Mouse (Mus musculus) forebrain, postnatal 0 days (tissue): ENCODE measurements around the gene Lrit2. TPM values are rescaled to one million over a fixed set of nuclear protein-coding genes. Genes with fewer than 3 reads are reported as not detected.

ENCODE experiments used
- ATAC-seq: fragments of 200-750 bp; cut with Nextera tagmentation; 2 replicates; pipeline ENCODE4 v1.8.0; 2017; ENCODE audit warnings: mild to moderate bottlenecking, moderate library complexity
- DNase-seq: peaks from one replicate; pipeline ENCODE4 v3.0.0-alpha.2; 2015
- H3K27ac ChIP-seq: fragments of 300-500 bp; sonication (generic); 2 replicates; pipeline ENCODE4 v1.5.1; 2014; ENCODE audit warnings: low read depth, mild to moderate bottlenecking, antibody characterized with exemption, low read length, moderate library complexity, mixed read lengths
- H3K27me3 ChIP-seq: fragments of 300-500 bp; sonication (generic); 2 replicates; pipeline ENCODE4 v1.6.1; 2014; ENCODE audit warnings: mild to moderate bottlenecking, low read length, mixed read lengths; ENCODE audit not compliant: insufficient read depth
- H3K36me3 ChIP-seq: fragments of 300-500 bp; sonication (generic); 2 replicates; pipeline ENCODE4 v1.6.1; 2014; ENCODE audit warnings: mild to moderate bottlenecking, moderate library complexity; ENCODE audit not compliant: insufficient read depth
- H3K4me1 ChIP-seq: fragments of 300-500 bp; sonication (generic); 2 replicates; pipeline ENCODE4 v1.6.1; 2014; ENCODE audit warnings: antibody characterized with exemption; ENCODE audit not compliant: insufficient read depth
- H3K4me2 ChIP-seq: fragments of 300-500 bp; sonication (generic); 2 replicates; pipeline ENCODE4 v1.6.1; 2014; ENCODE audit warnings: low read depth, mild to moderate bottlenecking, moderate library complexity
- H3K4me3 ChIP-seq: fragments of 300-500 bp; sonication (generic); 2 replicates; pipeline ENCODE4 v1.5.1; 2014; ENCODE audit warnings: low read depth, low read length, mixed read lengths
- H3K9ac ChIP-seq: fragments of 300-500 bp; sonication (generic); 2 replicates; pipeline ENCODE4 v1.6.1; 2014; ENCODE audit warnings: mild to moderate bottlenecking
- H3K9me3 ChIP-seq: fragments of 300-500 bp; sonication (generic); 2 replicates; pipeline ENCODE4 v1.6.1; 2016; ENCODE audit warnings: low read length
- CTCF ChIP-seq: sonication (generic); IDR thresholded peaks from 2 replicates; pipeline ENCODE4 v1.5.1; 2016; ENCODE audit warnings: antibody characterized with exemption, control low read depth, low read depth
- WGBS: fragments of 180-500 bp; shearing (Covaris S2); extraction: QIAGEN DNeasy Blood & Tissue Kit; methylation state at CpG from one replicate; pipeline ENCODE4 v1.1.7; 2014; 5-methylcytosine and 5-hydroxymethylcytosine counted together
- polyA plus RNA-seq: library from polyadenylated mRNA; unstranded; fragments of >200 nt; fragmentation: Nextera tagmentation; extraction: Ambion mirVana; gene quantifications from 2 replicates; pipeline ENCODE4 v1.2.1, GENCODE M21; 2015
- total RNA-seq: library from RNA; depleted of rRNA; stranded (reverse); fragments of >200 nt; gene quantifications from 2 replicates; pipeline ENCODE4 v1.2.3, GENCODE M21; 2014; rRNA removed

The Lrit2 gene
- not detected in 2 replicates for total RNA-seq
- polyA plus RNA-seq, result not detected in 2 replicates

- Histone ChIP-seq H3K4me3 (no peak within 1 kb of the TSS), H3K4me2 (no peak within 1 kb of the TSS), H3K27me3 (no peaks in the 10 kb centered on the region), H3K9me3 (no peaks in the 10 kb centered on the region), H3K4me1 (no peaks in the 10 kb centered on the region), H3K27ac (no peak within 1 kb of the TSS), H3K36me3 (no peaks in the 10 kb centered on the region), H3K9ac (no peak within 1 kb of the TSS)
- WGBS, result 76% methylated on average over 5 of the region's 5 CpGs
- ATAC-seq (no peak), DNase-seq (no peak)
- no peak for TF ChIP-seq CTCF
Observed at GRCm38 (mm10) chr14:37067629-37068028, at the start of gene Lrit2. Gene Lrit2 (plus strand): TSS chr14:37067929.

- Histone ChIP-seq H3K27ac (no peak overlapping the region), H3K9me3 (no peaks in the 10 kb centered on the region), H3K4me2 (no peak overlapping the region), H3K9ac (no peak overlapping the region), H3K4me1 (0 out of 2 replicates have a peak, but pooled peaks cover 2% of the 10 kb centered on the region), H3K27me3 (no peaks in the 10 kb centered on the region), H3K36me3 (no peaks in the 10 kb centered on the region), H3K4me3 (no peak overlapping the region)
- DNase-seq (no peak), ATAC-seq (no peak)
- WGBS, result 85% methylated on average over 4 of the region's 4 CpGs
- TF ChIP-seq CTCF, result no peak
Observed at GRCm38 (mm10) chr14:37027248-37027933, 40.3 kb upstream of the Lrit2 start.

GRCm38 (mm10) chr14:37027951-37028350 is 39.8 kb upstream of the Lrit2 start:
- Histone ChIP-seq H3K27ac (no peak overlapping the region), H3K9ac (no peak overlapping the region), H3K36me3 (no peaks in the 10 kb centered on the region), H3K4me2 (no peak overlapping the region), H3K9me3 (no peaks in the 10 kb centered on the region), H3K27me3 (no peaks in the 10 kb centered on the region), H3K4me3 (no peak overlapping the region), H3K4me1 (0 out of 2 replicates have a peak, but pooled peaks cover 8% of the 10 kb centered on the region)
- ATAC-seq, result no peak
- no peak for TF ChIP-seq CTCF
- DNase-seq, result no peak
- WGBS, result 95% methylated on average over 3 of the region's 3 CpGs

- ATAC-seq (no peak), DNase-seq (no peak)
- Histone ChIP-seq H3K36me3 (no peaks in the 10 kb centered on the region), H3K4me3 (no peak overlapping the region), H3K9ac (no peak overlapping the region), H3K27me3 (no peaks in the 10 kb centered on the region), H3K4me2 (no peak overlapping the region), H3K9me3 (no peaks in the 10 kb centered on the region), H3K27ac (no peak overlapping the region), H3K4me1 (0 out of 2 replicates have a peak, but pooled peaks cover 10% of the 10 kb centered on the region)
- WGBS, result 74% methylated on average over 3 of the region's 3 CpGs
- TF ChIP-seq CTCF, result no peak
Observed at GRCm38 (mm10) chr14:37028555-37028954, 39.2 kb upstream of the Lrit2 start.

GRCm38 (mm10) chr14:37032481-37033104 is 35.1 kb upstream of the Lrit2 start:
- Histone ChIP-seq H3K27ac (no peak overlapping the region), H3K36me3 (no peaks in the 10 kb centered on the region), H3K4me2 (no peak overlapping the region), H3K4me1 (0 out of 2 replicates have a peak, but pooled peaks cover 10% of the 10 kb centered on the region), H3K4me3 (no peak overlapping the region), H3K27me3 (no peaks in the 10 kb centered on the region), H3K9me3 (no peaks in the 10 kb centered on the region), H3K9ac (no peak overlapping the region)
- 30% methylated on average over 11 of the region's 11 CpGs for WGBS
- no peak for TF ChIP-seq CTCF
- DNase-seq (peak; percentile 48), ATAC-seq (peak; percentile 73)

- H3K27me3 ChIP-seq, result no peaks in the 10 kb centered on the region
- DNase-seq (peak; percentile 93), ATAC-seq (peak; percentile 82)
- no peak overlapping the region for H3K27ac ChIP-seq
- no peaks in the 10 kb centered on the region for H3K36me3 ChIP-seq
- TF ChIP-seq CTCF, result peak; percentile 97
- WGBS, result 16% methylated on average over 7 of the region's 7 CpGs
- H3K9ac ChIP-seq, result no peak overlapping the region
- 0 out of 2 replicates have a peak, but pooled peaks cover 10% of the 10 kb centered on the region for H3K4me1 ChIP-seq
- H3K9me3 ChIP-seq, result no peaks in the 10 kb centered on the region
- H3K4me3 ChIP-seq, result no peak overlapping the region
- no peak overlapping the region for H3K4me2 ChIP-seq
Observed at GRCm38 (mm10) chr14:37033241-37033640, 34.5 kb upstream of the Lrit2 start.

GRCm38 (mm10) chr14:37034432-37034831 is 33.3 kb upstream of the Lrit2 start:
- Histone ChIP-seq H3K9ac (no peak overlapping the region), H3K4me2 (no peak overlapping the region), H3K27me3 (no peaks in the 10 kb centered on the region), H3K9me3 (no peaks in the 10 kb centered on the region), H3K27ac (no peak overlapping the region), H3K36me3 (no peaks in the 10 kb centered on the region), H3K4me3 (no peak overlapping the region), H3K4me1 (0 out of 2 replicates have a peak, but pooled peaks cover 10% of the 10 kb centered on the region)
- ATAC-seq (no peak), DNase-seq (peak; percentile 24)
- WGBS, result 44% methylated on average over 5 of the region's 5 CpGs
- peak; percentile 59 for TF ChIP-seq CTCF
